Mouse (Mus musculus): ENCODE results near the gene Ostm1.

DNA sequence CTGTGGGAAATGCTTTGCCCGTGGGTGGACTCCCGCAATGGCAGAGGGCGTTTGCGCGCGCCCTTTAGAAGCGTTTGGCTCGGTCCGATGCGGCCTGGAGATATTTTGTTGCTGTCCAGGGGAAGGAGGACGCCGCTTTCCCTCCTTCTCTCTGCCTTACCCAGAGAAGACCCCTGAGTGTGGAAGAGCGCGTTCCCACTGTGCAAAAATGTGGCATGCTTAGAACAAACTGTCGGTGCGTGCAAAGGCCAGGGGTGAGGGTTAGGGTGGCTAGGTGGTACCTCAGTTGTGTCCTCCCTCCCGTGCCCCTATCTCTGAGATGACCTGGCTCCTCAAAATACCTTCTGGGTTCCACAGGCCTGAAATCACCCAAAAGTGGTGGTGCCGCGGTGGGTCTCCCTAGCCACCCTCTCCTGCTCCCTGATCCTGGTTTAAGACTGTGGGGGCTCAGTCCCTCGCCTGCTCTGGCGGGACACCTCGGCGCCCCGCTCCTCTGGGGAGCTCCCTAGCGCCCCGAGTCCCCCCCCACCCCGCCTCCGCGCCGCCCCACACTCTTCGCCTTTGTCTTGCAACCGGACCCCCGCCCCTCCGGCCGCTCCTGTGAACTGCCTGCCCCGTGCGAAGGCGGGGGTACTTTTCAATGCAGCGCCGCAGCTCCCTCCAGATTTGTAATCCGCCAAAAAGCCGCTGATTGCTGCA, 48.3 kb downstream of the Ostm1 start:
- TF ChIP-seq CTCF (IDR thresholded peaks at IDR 0.05; ENCODE audit: borderline replicate concordance, insufficient read depth, low read length) (no peak), POLR2A (IDR thresholded peaks at IDR 0.05; ENCODE audit: low read depth, low read length) (no peak)

Data from embryonic fibroblast, embryonic 13.5 days (primary cell).